In genomic region chr12:25926367-25926766, GRCm38 (mm10) we compare ENCODE assay signal across 16 mouse cellular contexts.
DNase-seq lines count a peak whose midpoint lies in the region; ATAC-seq and TF ChIP-seq lines count a peak whose summit lies in the region.
"Had no signal": no experiment of that assay in that cellular context is flagged by ENCODE, and none has a peak within 500 bp of the region (broad histone marks: within the 10 kb centered on the region; RNA-seq: fewer than 3 reads in every experiment).

No protein-coding gene starts in this region.

- no peaks in the 10 kb centered on the region for H3K4me1 ChIP-seq in hindbrain, postnatal 0 days (ENCODE audit: insufficient read depth, low read length)

- no peaks in the 10 kb centered on the region for H3K36me3 ChIP-seq in hindbrain, postnatal 0 days (ENCODE audit: insufficient read depth, low read length)
- H3K36me3 ChIP-seq: embryonic facial prominence, embryonic 15.5 days; G1E; midbrain, embryonic 12.5 days had no signal

- peak; percentile 4 for DNase-seq in embryo, embryonic 9.5 days (ENCODE audit: extremely low spot score)
- DNase-seq in embryo, embryonic 11 days, result no peak
- DNase-seq in lung, postnatal 10 days, result peak; percentile 30
- no peak for DNase-seq in lung, postnatal 25 days (ENCODE audit: low spot score)
- peak; percentile 54 for DNase-seq in hindbrain, postnatal 0 days (ENCODE audit: low spot score)
- DNase-seq in retina, embryonic 14.5 days (ENCODE audit: low spot score), result peak; percentile 71
- no peak for DNase-seq in yolk sac, embryonic 10.5 days (ENCODE audit: low spot score)
- DNase-seq in adrenal gland, postnatal 14 days, result no peak
- DNase-seq: cerebellum, adult 18-20 months; gastrocnemius, postnatal 36 days; heart, postnatal 4 days; thymus, postnatal 25 days had no signal

- no peak overlapping the region for H3K9ac ChIP-seq in hindbrain, postnatal 0 days (replicated peaks; ENCODE audit: low read length)
- H3K9ac ChIP-seq: embryonic facial prominence, embryonic 15.5 days; liver, embryonic 14.5 days; midbrain, embryonic 12.5 days had no signal

- H3K4me2 ChIP-seq in hindbrain, postnatal 0 days (ENCODE audit: low read depth, low read length), result no peak overlapping the region
- H3K4me2 ChIP-seq: embryonic facial prominence, embryonic 15.5 days; midbrain, embryonic 12.5 days had no signal

- no peak for TF ChIP-seq CTCF in hindbrain, postnatal 0 days (IDR thresholded peaks at IDR 0.05; ENCODE audit: low read depth)

- no peak for ATAC-seq in hindbrain, postnatal 0 days

- no peaks in the 10 kb centered on the region for H3K9me3 ChIP-seq in hindbrain, postnatal 0 days (ENCODE audit: low read length)
- H3K9me3 ChIP-seq: embryonic facial prominence, embryonic 15.5 days; midbrain, embryonic 12.5 days had no signal

- H3K27ac ChIP-seq in hindbrain, postnatal 0 days, result no peak overlapping the region
- H3K27ac ChIP-seq: embryonic facial prominence, embryonic 15.5 days; liver, embryonic 14.5 days; midbrain, embryonic 12.5 days had no signal

- no peaks in the 10 kb centered on the region for H3K27me3 ChIP-seq in hindbrain, postnatal 0 days (ENCODE audit: insufficient read depth, low read length)
- H3K27me3 ChIP-seq: embryonic facial prominence, embryonic 15.5 days; midbrain, embryonic 12.5 days had no signal

- 23% methylated on average over 5 of the region's 5 CpGs for WGBS in hindbrain, postnatal 0 days

- H3K4me3 ChIP-seq in hindbrain, postnatal 0 days (ENCODE audit: low read length), result no peak overlapping the region
- H3K4me3 ChIP-seq: embryonic facial prominence, embryonic 15.5 days; midbrain, embryonic 12.5 days had no signal

Comparison
In these comparisons a context has a peak if more than half of its experiments do, and no peak if none do; other contexts are left out.
1. DNase-seq: peak in embryo, embryonic 9.5 days (single experiment), lung, postnatal 10 days (single experiment), hindbrain, postnatal 0 days (single experiment) and retina, embryonic 14.5 days (single experiment); none in embryo, embryonic 11 days (single experiment), lung, postnatal 25 days (single experiment), yolk sac, embryonic 10.5 days (single experiment) and adrenal gland, postnatal 14 days (single experiment).